Mouse (Mus musculus) spleen, postnatal 14 days (tissue): ENCODE results near the gene Il11ra2.
"Not testable (repeated sequence)": the region's sequence is repeated elsewhere in the genome, so short reads cannot be mapped to it uniquely, and the experiment has no call there.

Experiments
- DNase-seq, 2 experiments: peaks; one replicate each; pipeline ENCODE4 v3.0.0; 2021 to 2022; ENCODE audit warnings: low spot score in 2 of 2

Gene Il11ra2

DNA sequence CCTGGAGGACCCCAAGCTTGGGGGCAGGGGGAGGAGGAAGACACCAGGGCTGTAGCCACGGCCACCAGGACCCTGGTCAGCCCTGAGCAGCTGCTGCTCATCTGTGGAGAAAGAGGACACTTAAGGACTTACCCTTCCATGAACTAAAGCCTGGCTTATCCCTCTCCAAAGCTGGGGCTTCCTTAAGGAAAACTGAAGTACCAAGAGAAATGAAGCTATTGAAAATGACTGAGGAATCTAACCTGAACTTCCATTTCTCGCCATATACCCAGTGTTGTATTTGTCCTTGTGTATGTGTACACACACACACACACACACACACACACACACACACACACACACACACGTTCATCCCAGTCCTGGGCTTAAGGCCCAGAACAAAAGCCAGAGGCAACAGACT, at the start of gene Il11ra2:
TSS of gene Il11ra2 (minus strand) at position 101 of the 400 bp plus-strand sequence.
- not testable (repeated sequence) for DNase-seq

DNA sequence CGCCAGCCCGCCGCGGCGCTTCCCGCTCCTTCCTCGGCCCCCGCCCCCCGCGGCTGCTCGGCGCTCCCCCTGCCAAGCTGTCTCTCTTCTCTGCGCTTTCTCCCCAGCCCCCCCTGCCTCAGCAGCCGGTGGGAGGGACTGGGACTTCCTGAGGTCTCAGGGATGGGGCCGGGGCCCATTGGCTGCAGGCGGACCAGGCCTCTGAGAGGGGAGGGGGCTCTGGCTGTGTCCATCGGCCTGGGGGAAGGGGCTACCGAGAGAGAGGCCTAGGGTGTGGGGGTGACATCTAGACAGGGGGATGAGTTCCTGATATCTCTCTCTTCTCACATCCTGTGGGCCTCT, 20.5 kb upstream of the Il11ra2 start:
- not testable (repeated sequence) for DNase-seq

DNA sequence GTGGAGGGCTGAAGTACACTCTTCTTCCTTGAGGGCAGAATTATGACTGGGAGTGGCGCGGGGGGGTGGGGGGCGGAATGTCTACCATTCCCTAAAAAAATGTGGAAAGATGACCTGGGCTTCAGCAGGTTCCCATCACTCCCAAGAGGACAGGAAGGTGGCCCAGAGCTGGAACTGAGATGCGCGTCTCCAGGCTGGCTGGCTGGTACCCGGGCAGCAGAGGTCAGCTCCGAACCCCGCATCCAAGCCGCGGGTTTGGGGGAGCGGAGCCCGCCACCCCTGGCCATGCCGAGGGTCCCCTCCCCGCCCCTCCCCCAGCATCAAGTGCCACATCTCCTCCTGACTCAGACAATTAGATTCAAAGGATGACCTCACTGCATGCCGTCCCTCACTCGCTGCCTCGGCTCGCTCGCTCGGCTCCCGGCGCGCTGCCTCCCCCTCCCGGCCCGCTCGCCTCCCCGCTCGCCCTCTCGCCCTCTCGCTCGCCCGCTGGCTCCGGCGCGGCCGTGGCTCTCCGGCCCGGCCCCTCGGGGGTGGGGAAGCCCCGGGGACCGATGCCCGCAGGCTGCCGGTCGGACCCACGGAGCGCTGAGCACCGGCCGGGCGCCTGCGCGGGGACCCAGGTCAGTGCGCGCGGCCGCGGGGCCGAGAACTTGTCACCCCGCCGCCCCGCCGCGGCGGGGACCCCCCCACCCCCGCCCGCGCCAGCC, 19.9 kb upstream of the Il11ra2 start:
- not testable (repeated sequence) for DNase-seq

DNA sequence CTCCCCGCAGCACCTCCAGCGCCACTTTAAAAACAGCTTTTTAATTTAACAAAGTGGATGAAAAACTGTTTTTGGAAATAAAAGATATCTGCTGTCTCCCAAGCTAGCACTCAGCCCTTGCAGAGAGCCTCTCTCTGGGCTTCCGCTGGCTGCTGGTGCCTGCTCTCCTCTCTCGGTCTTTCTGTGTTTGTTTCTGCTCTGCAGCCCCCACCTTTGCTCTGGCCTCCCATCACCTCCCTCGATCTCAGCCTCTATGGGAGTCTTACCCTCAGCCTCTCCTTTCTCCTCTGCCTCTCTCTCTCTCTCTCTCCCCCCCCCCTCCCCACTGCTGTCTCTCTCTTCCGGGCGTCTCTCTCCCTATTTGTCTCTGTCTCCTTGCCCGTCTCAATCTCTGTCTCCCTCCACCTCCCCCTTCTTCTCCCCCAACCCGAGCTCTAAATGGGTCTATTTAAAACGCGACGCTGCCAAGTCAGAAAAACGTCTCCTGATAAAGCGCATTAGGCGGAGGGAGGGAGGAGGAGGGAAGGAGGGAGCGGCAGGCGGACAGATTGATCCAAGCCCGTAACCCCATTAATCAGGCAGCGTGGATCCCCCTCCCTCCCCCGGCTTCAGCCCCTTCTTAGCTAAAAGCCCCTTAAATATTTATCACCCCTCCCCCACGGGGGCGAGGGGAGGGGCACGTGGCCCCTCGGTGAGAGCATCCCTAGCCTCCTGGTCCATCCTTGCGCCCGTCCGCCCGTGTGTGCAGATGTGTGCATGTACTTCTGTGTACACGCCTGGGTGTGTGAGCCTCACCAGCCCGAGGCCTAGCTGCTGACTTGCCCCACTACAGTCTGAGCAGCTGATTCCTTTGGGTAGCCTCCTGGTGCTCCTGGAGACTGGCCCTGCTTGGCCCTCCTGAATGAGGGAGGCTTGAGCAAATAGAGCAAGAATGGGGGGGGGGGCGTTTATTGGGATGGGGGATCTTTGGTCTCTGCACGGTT, 19.0 kb upstream of the Il11ra2 start:
- not testable (repeated sequence) for DNase-seq

DNA sequence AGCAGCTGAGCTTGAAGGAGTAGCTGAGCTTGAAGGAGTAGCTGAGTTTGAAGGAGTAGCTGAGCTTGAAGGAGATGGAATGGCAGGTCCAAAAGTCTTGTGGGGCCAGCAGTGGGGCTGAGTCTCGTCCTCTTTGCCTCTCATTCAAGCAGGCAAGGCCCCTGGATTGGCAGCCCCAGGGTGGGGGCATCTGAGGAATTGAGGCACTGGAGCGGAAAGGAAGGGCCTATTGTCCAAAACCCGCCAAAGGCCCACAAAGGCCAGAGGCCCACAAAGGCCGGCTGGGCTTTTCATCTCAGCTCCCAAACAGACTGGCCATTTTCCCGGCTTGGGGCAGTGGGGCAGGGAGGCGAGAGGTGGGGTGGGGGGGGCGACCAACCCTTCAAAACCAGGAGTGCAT, 17.7 kb upstream of the Il11ra2 start:
- not testable (repeated sequence) for DNase-seq

DNA sequence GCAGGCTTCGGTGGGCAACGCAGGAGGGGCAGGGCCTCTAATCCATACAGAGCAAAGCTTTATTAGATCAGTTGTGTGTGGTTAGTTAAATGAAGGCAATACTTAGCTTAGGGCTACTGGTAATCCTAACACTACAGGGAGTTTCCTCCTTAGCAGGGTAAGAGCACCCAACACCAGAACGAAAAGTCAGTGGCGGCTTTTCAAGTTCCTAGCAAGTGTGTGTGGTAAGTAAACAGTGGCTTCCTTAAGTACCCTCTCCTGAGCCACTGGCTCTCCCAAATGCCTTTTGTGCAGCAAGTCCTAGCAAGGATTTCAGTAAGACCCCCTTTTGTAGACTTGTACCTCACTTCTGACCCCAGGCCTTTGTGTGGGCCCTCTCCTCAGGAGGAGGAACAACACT, 13.7 kb upstream of the Il11ra2 start:
- DNase-seq, result not testable (repeated sequence)

DNA sequence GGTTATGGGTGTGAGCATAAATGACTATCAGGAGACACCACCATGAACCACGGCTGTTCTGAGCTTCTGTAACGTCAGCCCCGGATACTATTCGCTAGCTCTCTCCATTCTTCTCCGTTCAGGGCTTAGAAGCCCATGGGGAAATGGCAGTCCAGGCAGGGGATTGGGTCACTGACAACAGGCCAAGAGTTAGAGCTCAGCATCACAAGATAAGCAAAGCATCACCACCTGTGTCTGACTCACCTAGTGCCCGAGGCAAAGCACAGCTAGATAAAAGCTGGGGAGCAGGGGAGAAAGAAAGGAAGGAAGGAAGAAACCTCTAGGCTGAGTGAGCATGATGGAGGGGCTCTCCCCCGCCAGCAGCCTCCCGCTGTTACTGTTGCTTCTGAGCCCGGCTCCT, 6.7 kb downstream of the Il11ra2 start, which contains the start of gene Ccl27b:
TSS of gene Ccl27b (plus strand) at position 301 of the 400 bp plus-strand sequence.
- not testable (repeated sequence) for DNase-seq

DNA sequence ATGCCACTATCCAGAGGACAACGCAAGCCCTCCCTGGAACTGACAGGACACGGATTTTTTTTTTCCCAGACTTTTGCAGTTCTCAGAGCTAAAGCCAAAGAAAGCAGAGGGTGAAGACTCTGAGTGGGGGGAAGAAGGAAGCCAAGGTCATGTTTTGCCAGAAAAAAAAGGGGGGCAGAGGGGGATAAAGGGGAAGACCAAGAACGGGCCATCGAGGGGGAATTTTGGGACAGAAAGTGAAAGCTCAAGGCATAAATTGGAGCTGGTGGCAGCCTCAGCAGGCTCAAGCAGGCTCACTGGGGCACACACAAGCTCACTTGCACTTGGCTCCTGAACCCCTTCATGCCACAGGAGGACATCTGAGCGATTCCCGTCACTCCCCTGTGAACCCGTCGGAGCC, 32.3 kb downstream of the Il11ra2 start, which contains the start of gene Gm2564:
TSS of gene Gm2564 (plus strand) at position 301 of the 400 bp plus-strand sequence.
- DNase-seq, result not testable (repeated sequence)

DNA sequence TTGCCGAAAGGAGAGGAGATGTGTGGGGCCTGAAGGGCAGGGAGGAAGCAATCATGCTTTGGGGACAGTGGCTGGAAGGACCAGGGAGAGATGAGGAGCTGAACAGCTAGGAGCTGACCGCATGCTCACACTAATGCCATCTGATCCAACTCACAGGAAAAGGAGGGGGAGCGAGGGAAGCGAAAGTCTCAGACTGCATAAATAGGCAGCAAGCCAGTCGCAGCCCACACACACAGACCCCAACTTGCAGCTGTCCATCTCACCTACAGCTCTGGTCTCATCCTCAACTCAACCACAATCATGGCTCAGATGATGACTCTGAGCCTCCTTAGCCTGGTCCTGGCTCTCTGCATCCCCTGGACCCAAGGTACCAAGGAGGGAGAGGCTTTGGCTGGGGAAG, 49.8 kb downstream of the Il11ra2 start, which contains the start of gene Gm10591:
TSS of gene Gm10591 (plus strand) at position 301 of the 400 bp plus-strand sequence.
- not testable (repeated sequence) for DNase-seq
